Mouse (Mus musculus) spleen, adult 18-20 months (tissue): Measurements from ENCODE around the gene AC170998.1.
A peak's percentile ranks its signal among the peaks of the same experiment; 100 is the strongest.

ENCODE experiments used
- DNase-seq, 2 experiments: peaks; one replicate each; pipeline ENCODE4 v3.0.0; 2022; ENCODE audit warnings: mixed read lengths in 2 of 2

Gene AC170998.1

GRCm38 (mm10) chr17:28725783-28726182 is at the start of gene AC170998.1:
TSS of gene AC170998.1 (plus strand) at chr17:28726083.
- DNase-seq = no peak

- no peak for DNase-seq
Measured at GRCm38 (mm10) chr17:28682311-28683084, 43.4 kb upstream of the AC170998.1 start.

GRCm38 (mm10) chr17:28683601-28684000 is 42.3 kb upstream of the AC170998.1 start:
- no peak for DNase-seq

GRCm38 (mm10) chr17:28684631-28685030 is 41.3 kb upstream of the AC170998.1 start:
- DNase-seq = no peak

GRCm38 (mm10) chr17:28687354-28687753 is 38.5 kb upstream of the AC170998.1 start:
- DNase-seq = no peak

DNA sequence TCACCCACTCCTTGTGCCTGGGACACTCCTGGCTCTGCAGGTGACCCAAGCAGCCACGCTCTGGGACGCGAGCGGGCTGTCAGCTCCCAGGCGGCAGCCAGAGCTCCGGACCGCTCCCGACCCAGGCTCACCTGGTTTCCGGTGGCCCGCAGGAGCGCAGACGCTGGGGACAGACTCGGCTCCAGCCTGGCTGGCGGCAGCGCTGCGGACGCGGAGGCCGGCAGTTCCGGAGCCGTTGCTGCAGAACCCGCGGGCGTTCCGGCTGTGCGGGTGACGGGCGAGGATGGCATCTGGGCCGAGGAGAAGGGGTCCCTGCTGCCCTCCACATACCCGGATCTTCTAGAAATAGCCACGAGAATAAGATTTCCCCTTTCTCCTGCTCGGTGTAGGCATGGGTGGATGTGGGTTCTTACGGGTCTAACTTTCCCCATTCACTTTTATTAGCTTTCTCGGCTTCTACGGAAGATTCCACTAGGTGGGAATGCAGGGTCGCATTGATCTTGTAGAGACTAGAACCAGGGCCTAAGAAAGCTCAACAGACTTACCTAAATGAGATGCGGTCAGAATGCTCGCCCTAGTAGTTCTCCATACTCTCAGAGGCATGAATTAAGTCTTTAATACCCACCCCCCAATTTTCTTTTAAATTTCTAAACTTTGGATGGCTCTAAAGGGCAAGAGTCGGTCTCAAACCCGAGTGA is 36.1 kb upstream of the AC170998.1 start, which contains the start of gene Slc26a8:
Gene Slc26a8 (minus strand): TSS at position 648 of the 698 bp plus-strand sequence.
- no peak for DNase-seq

DNA sequence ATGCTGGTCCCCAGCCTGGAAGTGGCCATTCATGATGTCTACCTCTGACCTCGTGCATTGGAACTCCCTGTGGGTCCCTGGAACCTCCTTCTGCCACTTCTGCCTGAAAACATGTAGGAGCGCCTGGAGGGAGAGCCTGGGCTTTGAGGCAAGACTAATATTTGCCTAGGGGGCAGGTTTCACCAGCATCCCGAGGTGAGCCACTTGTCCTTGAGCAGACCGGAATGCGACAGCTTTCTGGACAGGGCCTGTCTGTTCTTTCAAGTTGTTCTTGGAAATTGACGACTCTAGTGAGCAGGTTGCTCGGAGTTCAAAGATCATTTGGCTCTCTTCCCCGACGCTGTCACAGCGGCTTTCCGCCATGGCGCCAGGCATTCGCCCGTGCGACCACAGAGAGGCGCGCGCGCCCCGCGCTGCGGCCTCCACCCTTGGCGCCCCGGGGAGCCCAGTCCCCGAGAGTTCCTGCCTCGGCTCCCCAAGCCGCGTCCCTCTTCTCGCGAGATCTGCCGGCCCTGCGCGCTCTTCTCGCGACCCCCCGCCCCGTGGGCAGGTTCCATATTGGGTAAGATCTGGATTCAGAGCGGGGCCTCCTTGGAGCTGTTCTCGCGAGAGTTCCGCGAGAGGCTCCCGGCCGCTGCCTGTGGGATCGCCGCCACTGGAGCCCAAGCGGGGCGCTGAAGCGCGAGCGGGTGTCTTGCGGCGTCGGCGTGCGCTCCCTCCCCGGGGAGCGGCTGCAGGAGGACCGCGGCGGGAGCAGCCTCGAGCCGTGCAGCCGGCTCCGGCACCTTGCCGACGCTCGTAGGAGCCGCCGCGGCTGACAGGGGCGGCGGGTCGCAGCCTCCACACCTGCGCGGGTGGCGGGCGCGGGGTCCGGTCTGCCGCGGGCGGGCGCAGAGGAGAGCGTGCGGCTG is 34.9 kb upstream of the AC170998.1 start, which contains the start of gene Mapk14:
Gene Mapk14 (plus strand): TSS at position 554 of the 911 bp plus-strand sequence.
- DNase-seq = peak; percentile 99

GRCm38 (mm10) chr17:28691687-28692340 is 34.1 kb upstream of the AC170998.1 start:
- DNase-seq = peak; percentile 49 to 56

DNA sequence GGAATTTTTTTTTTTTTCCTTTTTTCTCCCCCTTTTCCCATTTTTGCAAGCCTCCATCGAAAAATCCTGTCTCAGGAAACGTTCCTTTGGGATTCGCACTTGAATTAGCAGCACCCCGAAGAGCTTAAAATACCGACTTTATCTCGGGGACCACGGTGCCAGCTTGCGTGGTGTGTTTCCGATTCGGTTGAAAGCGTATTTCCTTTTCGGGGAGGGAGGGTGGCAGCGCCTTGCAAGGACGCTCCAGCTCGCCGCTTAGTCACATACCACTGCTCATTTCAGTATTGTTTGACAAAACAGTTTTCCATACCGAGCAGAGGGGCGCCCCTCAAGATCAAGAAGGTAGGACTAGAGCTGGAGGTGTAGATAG is 33.6 kb upstream of the AC170998.1 start:
- peak; percentile 44 to 57 for DNase-seq

DNA sequence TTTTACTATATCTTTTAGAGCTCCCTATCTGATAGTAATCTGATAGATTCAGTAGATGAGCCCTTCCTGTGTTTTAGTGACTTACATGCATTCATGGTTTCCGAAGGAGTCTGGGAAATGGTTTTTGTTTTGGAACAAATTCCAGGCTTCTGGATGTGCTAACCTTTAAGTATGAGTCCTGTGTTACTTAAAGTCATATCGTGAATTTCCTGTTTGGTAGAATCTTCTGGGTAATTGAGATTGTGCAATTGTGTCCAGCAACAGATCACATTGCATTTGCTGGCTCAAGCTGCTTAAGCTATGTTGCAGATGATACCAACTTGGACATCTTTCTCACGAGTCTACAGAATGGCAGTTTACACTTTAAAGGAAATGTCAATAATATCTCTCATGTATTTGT is 32.8 kb upstream of the AC170998.1 start:
- DNase-seq = no peak

DNA sequence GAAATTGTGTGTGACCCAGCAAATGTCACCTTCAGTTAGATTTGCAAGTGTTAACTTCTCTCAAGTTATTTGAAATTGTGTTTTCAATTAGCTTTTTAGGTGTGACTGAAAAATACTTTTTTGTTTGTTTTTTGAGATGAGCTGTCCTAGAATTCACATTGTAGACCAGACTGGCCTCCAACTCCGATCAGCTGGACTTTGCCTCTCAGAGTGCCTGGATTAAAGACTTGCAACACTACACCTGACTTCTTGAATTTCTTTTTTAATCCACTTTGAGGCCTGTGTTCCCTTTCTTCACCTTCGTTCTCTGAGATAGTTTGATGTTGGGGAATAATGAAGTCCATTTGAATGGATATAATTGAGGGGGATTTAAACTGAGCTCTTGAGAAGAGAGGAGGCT is 31.8 kb upstream of the AC170998.1 start:
- DNase-seq = no peak

DNA sequence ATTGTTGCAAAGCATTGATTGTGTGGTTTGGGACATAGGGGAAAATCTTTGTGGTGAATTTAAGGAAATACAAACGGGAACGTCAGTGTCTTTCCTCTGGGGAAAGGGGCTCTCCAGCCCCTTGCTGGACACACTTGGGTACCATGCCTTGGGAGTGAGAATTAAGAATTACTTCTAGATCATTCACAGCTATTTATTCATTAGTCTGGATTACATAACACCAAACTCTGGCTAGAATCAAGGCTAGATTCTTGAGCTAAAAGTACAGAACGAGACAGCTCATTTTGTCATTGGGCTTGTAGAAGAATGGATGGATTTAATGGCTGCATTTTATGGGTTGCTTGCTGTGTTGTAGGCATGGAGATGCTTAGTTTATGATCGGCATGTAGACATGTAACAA is 31.1 kb upstream of the AC170998.1 start:
- DNase-seq = no peak

DNA sequence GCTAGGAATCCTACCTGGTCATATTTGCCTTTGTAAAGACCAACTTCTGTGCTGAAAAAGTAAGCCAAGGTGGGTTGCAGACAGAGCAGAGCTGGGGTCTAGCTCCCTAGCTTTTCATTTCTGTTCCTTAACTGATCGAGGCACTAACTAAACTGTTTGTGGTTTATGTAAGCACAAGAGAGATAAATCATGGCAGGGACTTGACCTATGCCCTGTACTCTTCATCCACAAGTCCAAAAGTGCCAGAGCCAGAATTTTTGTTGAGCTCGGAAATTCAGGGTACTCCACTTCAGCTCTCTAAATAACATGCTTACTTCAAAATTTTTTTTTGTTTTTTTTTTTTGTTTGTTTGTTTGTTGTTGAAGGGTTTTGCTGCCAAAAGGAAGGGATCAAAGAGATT is 29.2 kb upstream of the AC170998.1 start:
- no peak for DNase-seq

DNA sequence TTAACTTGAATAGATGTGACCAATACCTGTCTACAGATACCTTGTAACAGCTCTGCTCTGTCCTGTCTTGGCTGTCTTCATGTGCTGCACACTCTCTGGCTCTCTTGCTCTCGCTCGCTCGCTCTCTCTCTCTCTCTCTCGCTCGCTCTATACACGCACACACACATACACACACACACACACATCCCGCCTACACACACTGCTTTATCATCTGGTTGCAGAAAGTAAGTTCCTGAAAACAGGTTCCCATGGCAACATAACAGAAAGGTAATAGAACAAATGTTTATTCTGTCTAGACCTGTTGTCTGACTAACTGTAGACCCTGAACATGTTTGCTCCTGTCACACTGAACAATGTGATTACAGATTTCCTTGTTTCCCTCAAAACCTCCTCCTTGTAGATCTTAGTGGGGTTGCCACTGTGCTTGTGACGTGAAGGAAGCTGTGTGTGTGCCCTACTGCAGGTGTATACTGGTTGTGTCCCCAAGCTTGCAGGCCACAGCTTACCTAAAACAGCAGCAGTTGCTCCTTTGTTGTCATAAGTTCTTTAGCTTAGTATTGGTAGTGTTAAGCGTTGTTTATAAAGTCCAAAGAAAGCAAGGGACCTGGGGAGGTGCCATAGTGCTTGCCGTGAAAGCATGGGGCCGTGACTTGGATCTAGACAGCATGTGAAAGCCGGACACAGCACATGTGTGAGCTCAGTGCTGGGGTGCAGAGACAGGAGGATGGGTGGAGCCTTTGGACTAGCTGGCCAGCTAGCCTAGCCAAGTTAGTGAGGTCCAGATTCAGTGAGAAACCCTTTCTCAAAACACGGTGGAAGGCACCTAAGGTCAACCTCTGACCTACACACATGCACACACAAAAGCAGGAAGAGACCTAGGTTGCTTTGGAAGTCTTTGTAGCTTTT is 28.3 kb upstream of the AC170998.1 start:
- DNase-seq = peak; percentile 12 to 26

DNA sequence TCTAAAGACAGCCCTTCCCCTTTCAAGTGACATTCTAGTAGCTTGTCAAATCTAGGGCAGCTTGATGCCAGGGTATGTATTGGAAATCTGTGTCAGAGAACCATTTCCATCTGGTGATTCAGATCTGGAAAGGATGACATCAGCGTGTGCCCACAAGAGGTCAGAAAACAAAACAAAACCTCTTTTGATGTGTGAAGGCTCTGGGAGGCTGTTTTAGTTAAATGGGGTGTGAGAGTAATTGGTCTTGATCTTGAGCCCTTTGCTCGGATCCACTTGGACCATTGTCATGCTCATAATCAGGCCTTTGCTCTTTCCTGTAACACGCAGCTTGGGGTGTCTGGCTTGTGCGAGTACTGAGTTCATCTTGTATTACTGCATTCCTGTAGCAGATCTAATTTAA is 27.6 kb upstream of the AC170998.1 start:
- no peak for DNase-seq

DNA sequence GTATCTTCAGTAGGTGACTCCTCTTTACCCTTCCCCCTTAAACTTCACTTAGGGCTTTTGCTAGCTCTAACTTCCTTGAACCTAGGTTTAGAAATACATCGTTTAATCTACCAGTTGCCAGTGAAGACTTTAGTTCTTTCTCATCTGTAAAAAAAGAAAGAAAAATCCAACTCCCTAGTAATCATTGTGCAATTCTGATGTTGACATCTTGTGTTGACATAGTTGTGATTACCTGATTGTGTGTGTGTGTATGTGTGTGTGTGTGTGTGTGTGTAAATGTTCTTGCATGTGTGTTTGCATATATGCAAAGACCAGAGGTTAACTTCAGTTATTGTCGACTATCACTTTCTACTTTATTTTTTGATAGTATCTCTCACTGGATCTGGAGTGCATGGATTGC is 27.2 kb upstream of the AC170998.1 start:
- DNase-seq = no peak

DNA sequence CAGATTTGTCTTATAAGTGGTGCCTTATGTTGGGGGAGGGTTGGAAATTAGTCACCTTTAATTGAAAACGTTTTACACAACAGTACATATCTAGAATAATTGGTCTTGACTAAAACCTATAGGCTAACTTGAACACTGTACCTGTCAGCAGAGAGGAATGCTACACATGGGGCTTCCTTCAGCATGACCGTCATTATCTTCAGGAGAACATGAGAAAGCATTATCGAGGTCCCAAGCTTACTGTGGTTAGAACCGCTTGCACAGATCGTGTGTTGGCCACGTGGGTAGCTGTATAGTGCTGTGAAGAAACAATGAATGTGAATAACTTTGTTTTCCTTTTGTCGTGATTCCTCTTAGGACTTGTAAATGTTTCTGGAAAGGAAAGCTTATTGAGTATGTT is 26.1 kb upstream of the AC170998.1 start:
- no peak for DNase-seq

- DNase-seq = no peak
Measured at GRCm38 (mm10) chr17:28701171-28701570, 24.7 kb upstream of the AC170998.1 start.

GRCm38 (mm10) chr17:28701737-28702136 is 24.1 kb upstream of the AC170998.1 start:
- no peak for DNase-seq

- no peak for DNase-seq
Measured at GRCm38 (mm10) chr17:28702646-28703045, 23.2 kb upstream of the AC170998.1 start.

GRCm38 (mm10) chr17:28706697-28707096 is 19.2 kb upstream of the AC170998.1 start:
- DNase-seq = no peak
